Mouse (Mus musculus) cerebellum, adult 9-11 months (tissue): Measurements from ENCODE around the gene Nfu1.
"Not testable (repeated sequence)": the region's sequence is repeated elsewhere in the genome, so short reads cannot be mapped to it uniquely, and the experiment has no call there.

Source experiments
- DNase-seq: peaks from one replicate; pipeline ENCODE4 v3.0.0; 2022

The Nfu1 gene

DNA sequence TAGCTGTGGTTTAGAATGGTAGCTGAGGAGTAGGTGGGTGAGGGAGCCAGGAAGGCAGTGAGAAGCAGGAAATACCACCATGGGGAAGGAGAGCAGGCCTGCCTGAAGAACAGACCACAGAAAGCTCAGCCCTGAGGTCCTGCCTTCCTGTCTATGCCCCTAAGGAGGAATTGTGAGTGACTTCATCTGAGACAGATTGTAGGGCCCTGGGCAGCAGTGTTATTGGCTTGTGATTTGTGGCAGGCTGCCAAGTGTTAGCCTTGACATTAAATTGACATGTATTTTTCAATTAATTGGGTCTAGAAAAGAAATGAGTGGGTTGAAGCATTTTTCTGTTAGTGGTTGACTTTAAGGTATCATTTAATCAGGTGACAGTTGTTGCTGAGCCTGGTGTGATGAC lies 19.8 kb downstream of the Nfu1 start:
- DNase-seq: no peak

DNA sequence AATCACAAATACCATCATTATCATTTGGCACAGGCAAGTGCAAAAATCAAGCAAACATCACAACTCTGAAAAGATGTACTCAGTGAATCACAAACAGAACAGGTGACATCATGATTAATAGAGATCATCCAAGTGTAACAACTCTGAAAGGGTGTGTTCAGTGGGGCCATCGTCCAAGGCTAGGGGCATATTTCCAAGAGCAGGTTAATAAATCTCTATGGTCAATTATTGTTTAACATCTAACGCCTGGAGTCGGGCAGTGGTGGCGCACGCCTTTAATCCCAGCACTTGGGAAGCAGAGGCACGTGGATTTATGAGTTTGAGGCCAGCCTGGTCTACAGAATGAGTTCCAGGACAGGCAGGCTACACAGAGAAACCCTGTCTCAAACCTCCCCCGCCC lies 22.3 kb downstream of the Nfu1 start:
- DNase-seq: not testable (repeated sequence)

- DNase-seq: no peak
Observed at GRCm38 (mm10) chr6:87032401-87032800, 23.4 kb downstream of the Nfu1 start.

GRCm38 (mm10) chr6:87034395-87034794 lies 25.4 kb downstream of the Nfu1 start:
- no peak for DNase-seq

DNA sequence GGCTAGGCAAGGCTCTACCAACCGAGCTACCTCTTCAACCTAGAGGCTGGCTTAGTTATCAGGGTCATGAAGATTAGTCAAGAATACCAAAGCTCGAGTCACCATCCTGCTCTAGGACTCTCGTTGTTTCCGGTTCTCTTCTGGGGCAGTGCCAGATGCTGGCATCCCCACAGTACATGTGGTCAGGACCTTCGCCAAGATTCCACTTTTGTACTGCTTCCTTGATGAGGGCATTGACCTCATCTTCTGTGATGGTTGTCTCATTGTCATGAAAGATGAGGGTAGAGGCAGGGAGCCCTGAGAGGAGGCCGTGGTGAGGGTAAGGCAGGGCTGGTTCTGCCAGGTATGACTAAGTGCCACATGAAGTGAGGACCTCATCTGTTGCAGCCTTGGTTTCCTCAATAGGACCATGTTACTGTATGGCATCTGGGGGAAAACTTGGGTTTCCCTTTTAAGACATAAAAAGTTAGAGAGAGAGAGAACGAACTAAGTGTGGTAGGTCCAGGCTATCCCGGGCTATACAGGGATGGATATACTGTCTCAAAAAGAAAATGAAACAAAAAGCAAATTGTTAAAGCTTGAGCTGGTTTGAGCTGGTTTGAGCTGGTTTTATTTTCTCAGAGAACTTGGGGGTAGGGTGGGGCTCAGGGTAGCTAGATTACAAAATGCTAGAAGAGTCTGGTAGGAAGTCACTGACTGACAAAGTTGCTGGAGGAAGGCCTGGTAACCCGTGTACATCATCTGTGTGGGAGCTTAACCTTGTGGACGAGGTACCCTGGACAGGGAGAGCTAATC lies 29.0 kb downstream of the Nfu1 start:
- DNase-seq: no peak

DNA sequence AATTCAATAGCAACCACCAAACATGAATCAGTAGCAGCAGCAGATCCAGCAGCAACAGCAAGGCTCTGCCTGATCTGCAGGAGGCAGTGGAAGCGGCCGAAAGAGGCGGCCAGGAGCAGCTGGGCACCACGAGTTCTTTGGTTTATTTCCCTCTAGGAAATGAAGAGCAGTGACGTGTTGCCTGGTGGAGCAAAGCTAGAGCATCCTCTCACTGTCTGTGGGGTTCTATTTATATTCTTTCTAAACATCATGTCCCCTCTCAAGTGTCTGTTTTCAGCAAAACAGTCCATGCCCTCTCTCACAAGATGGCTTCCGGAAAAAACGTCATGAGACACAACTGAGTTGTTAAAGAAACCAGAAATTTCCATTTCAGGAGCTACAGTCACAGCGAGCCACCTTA lies 30.1 kb downstream of the Nfu1 start:
- DNase-seq: no peak

DNA sequence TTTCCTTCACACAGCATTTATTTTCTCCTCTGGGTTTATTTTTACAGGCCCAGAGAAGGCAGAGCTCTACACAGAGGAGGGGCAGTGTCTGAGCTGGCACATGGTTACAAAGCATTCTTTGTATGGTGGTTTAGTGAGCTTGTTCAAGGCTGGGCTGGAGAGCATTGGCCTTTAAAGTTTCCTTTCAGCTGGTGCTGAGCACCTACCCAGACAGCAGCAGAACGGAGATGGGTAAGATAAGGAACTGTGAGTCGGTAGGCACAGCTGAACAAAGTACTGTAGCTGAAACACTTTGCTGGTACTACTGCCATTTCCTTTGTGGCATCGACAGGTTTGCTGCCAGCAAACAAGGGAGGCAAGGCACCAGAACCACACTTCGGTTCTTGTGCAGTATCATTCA lies 31.9 kb downstream of the Nfu1 start:
- DNase-seq: peak; percentile 24

GRCm38 (mm10) chr6:87041431-87041830 lies 32.4 kb downstream of the Nfu1 start:
- no peak for DNase-seq

GRCm38 (mm10) chr6:87042004-87042336 lies 32.9 kb downstream of the Nfu1 start:
- no peak for DNase-seq

DNA sequence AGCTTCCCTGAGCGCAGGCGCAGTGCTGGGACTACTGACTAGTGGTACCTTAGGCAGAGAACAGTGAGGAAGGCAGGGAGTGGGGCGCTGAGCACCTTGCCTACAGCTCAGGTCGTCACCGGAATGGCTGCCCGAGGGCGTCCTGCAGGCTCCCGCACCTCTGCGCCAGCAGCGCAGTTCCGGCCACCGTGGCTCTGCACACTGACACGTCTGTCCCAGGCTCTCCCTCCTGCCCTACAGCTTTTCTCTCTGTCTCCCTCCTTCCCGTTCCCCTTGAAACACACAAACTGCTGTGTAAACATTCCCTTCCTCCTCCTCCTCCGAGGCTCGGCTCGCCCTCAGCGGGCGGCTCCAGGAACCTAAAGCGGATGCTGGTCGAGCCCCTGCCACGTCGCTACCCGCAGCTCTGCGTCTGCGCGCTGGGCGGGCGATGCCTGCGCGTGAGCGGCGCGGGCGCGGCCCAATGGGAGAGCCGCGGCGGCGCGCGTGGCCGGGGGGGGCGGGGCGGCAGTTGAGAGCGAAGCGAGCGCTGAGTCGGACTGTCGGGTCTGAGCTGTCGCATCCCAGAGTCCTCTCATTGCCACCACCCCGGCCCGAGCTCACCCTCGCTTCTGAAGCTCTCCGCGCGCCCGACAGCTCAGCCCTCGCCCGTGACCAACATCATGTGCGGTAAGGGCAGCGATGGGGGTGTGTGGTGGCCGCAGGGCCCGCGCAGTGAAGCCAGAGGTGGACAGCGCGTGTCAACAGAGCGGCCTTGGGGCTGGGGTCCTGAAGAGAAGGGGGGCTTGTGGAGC lies 33.5 kb downstream of the Nfu1 start, which contains the start of gene Gfpt1:
Gene Gfpt1, plus strand, starts transcription at position 510 of the 794 bp plus-strand sequence.
- DNase-seq: peak; percentile 96

- DNase-seq: no peak
Observed at GRCm38 (mm10) chr6:87043131-87043516, 34.1 kb downstream of the Nfu1 start.

DNA sequence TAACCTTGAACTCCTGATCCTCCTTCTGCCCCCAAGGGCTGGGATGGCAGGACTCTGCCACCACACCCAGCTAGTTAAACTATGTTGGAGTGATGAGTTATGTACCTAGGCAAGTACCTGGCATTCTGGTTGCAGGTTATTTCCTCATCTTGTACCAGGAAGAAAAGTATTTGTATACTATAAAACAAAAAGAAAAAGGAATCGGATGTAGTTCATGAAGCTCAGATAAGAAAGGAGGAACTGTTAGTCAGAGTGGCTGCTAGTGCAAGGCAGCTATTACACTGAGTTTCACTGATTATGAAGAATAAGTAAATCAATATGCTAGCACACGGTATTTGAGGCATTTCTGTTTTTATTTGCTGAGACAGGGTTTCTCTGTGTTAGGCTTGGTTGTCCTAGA lies 35.9 kb downstream of the Nfu1 start:
- DNase-seq: no peak

DNA sequence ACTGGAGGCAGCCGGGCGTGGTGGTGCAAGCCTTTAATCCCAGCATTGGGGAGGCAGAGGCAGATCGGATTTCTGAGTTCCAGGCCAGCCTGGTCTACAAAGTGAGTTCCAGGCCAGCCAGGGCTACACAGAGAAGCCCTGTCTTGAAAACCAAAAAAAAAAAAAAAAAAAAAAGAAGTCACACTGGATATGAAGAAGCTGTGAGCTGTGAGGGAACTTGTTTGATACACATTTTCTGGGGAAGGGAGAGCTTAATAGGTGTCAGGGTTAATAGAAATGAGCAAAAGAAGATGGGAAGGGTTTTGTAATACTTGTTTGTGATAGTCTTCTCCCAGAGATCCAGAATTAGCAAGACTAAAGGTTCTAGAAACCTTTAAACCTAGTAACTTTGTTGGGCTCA lies 36.5 kb downstream of the Nfu1 start:
- no peak for DNase-seq

DNA sequence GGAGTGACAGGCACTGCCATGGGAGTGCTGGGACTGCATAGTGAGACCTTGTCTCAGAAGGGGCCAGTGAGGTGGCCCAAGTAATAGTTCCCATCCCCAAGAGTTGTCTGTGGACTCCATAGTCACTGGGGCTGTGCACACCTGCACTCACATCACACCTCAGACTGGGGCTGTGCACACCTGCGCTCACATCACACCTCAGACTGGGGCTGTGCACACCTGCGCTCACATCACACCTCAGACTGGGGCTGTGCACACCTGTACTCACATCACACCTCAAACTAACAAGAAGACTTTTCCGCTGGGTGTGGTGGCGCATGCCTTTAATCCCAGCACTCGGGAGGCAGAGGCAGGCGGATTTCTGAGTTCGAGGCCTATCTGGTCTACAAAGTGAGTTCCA lies 39.7 kb downstream of the Nfu1 start:
- DNase-seq: not testable (repeated sequence)

- DNase-seq: no peak
Observed at GRCm38 (mm10) chr6:87051886-87052425, 42.9 kb downstream of the Nfu1 start.

GRCm38 (mm10) chr6:87054193-87054592 lies 45.2 kb downstream of the Nfu1 start:
- DNase-seq: no peak

DNA sequence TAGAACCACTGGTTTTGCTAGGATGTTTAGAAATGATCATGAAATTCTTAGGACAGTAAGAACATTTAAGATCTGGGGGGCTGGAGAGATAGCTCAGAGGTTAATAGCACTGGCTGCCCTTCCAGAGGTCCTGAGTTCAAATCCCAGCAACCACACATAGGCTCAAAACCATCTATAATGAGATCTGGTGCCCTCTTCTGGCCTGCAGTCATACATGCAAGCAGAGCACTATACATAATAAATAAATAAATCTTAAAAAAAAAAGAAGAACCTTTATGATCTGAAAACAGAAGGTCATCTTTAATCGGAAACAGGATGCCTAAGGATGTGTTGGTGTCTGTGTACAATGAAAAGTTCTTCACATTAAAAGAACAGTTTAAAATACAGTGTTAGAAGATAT lies 50.7 kb downstream of the Nfu1 start:
- DNase-seq: no peak

GRCm38 (mm10) chr6:87063586-87063985 lies 54.5 kb downstream of the Nfu1 start:
- DNase-seq: no peak

DNA sequence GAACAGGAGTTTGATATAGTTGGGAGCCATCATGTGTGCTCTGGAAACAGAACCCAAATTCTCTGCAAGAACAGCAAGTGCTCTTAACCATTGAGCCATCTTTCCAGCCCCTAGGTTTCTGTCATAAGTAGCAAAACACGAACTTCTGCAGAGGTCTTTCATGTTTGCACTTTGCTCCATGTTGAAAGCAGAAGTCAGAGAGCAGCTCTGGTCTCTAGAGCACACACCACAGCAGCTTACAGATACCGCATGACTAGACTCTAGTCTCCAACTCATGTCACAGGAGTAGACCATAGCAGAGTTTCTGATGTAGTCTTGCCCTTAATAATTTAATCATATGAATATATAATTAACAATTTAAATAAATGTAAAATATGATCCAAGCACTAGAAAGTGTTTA lies 59.2 kb downstream of the Nfu1 start:
- DNase-seq: no peak

DNA sequence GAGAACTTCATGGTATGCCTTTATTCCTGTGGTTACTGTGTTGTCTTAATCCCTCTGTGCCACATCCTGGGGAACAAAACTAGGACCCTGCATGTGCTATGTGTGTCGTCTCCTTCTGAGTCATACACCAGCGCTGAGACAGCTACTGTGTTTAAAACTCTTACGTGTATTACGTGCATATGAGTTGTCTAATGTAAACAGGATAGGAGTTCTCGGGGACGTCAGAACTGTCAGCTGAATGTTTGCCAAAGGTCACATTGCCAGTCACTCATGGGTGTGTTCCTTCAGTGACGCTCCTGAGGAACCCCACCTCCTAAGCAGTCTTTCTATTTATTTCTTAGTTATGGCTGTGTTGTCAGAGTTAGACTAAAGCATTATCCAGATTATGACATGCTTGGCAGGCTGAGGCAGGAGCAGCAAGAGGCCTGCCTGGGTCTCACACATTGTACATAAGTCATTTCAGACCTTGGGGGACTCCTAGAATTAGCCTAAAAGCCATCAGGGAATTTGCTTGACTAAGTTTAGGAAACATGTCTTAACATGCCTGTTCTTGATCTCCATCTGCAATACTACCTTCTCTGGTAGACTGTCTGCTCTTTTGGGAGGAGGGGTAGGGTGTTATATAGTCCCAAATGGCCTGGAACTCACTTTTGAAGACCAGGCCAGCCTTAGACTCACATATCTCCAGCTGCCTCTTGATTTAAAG lies 60.3 kb downstream of the Nfu1 start:
- DNase-seq: no peak

DNA sequence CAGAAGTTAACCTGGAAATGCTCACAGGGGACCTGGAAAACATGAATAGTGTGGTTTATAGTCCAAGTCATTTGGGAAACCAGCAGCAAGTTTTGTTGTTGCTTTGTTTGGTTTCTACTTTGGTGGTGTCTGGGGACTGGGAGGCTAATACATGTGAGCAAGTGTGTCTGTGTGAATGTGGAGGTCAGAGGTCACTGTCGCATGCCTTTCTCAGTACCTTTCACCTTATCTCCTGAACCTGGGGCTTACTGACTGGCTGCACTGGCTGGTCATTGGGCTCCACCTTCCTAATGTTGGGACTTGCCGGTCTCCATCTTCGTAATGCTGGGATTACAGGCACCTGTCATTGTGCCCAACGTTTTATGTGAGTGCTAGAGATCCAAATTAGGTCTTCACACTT lies 61.6 kb downstream of the Nfu1 start:
- DNase-seq: no peak

GRCm38 (mm10) chr6:87072759-87073158 lies 63.7 kb downstream of the Nfu1 start:
- DNase-seq: no peak

GRCm38 (mm10) chr6:87075092-87075685 lies 66.2 kb downstream of the Nfu1 start:
- DNase-seq: no peak
